Mouse (Mus musculus): ENCODE measurements around the gene C1qtnf7. TPM values are rescaled to one million over a fixed set of nuclear protein-coding genes. Genes with fewer than 3 reads are reported as not detected.

The C1qtnf7 gene
- total and polyA plus RNA-seq, 3 experiments, result not detected

DNA sequence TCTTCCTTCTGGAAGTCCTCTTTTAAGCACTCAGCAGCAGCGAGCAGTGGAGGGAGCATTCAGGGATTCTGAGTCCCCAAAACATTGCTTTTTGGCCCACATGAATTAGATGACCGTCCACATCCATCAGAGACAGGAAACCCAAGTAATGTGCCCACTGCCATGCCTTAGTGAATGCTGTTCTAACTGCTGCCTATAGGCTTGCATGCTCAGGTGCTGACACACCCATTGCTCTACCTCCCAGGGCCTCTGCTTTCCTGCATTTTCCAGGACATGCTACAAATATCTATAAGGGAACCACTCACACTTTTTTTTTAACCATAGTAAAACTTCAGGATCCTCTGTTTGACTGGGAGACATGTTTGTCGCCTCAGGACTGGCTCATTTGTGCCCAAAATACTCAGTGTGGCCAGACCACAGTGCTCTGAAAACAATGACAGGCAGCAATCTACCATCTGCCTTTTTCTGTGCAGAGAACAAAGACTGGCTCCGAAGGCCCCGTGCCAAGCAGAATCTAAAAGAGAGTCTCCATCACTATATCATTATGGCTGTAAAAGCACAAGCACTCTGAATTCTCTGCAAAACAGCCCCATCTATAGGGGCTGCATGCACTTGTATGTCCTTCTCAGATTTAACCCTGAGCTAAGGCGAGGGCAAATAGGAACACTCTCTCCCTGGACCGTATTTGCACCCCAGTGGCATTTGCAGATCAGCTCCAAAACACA lies 106.4 kb downstream of the C1qtnf7 start:
- H3K4me3 ChIP-seq (ENCODE audit: control insufficient read depth in 1 of 2, insufficient read depth in 1 of 2, low read depth in 2 of 2, low read length in 2 of 2), result no peak overlapping the region
- H3K4me1 ChIP-seq (ENCODE audit: control insufficient read depth in 1 of 2, insufficient read depth in 2 of 2, low read length in 2 of 2), result no peaks in the 10 kb centered on the region
- H3K27ac ChIP-seq (ENCODE audit: control insufficient read depth, low read depth, low read length), result no peak overlapping the region
- H3K79me2 ChIP-seq (ENCODE audit: control insufficient read depth, insufficient read depth, low read length, poor library complexity), result no peaks in the 10 kb centered on the region
- no peaks in the 10 kb centered on the region for H3K36me3 ChIP-seq (ENCODE audit: control insufficient read depth in 1 of 2, insufficient read depth in 2 of 2, low read length in 2 of 2)
- H3K9me3 ChIP-seq (replicated peaks; ENCODE audit: insufficient read depth, low read length), result no peaks in the 10 kb centered on the region
- no peaks in the 10 kb centered on the region for H3K27me3 ChIP-seq (ENCODE audit: control insufficient read depth in 1 of 2, insufficient read depth in 2 of 2, low read length in 2 of 2)
- no peak overlapping the region for H3K9ac ChIP-seq (ENCODE audit: control insufficient read depth, low read depth, low read length, poor library complexity, severe bottlenecking)
- TF ChIP-seq TCF12 (IDR thresholded peaks at IDR 0.05; ENCODE audit: low read depth, low read length) (no peak), CHD2 (IDR thresholded peaks at IDR 0.05; ENCODE audit: low read length) (no peak), MYC (IDR thresholded peaks at IDR 0.05; ENCODE audit: low read depth, low read length) (no peak), EP300 (IDR thresholded peaks at IDR 0.05; ENCODE audit: low read depth in 1 of 2, low read length in 2 of 2) (no peak), MAX (IDR thresholded peaks at IDR 0.05; ENCODE audit: low read length) (no peak), ETS1 (IDR thresholded peaks at IDR 0.05; ENCODE audit: low read depth, low read length) (no peak), ELF1 (IDR thresholded peaks at IDR 0.05; ENCODE audit: low read depth, low read length) (no peak), POLR2A (IDR thresholded peaks at IDR 0.05; ENCODE audit: control insufficient read depth in 1 of 2, insufficient read depth in 1 of 2, low read depth in 1 of 2, low read length in 2 of 2, poor library complexity in 1 of 2) (no peak), UBTF (IDR thresholded peaks at IDR 0.05; ENCODE audit: borderline replicate concordance, insufficient read depth, low read depth, low read length) (no peak), CHD1 (IDR thresholded peaks at IDR 0.05; ENCODE audit: low read depth, low read length) (no peak)
- DNase-seq (ENCODE audit: low read depth, low spot score), result no peak

- TF ChIP-seq TBP (IDR thresholded peaks at IDR 0.05; ENCODE audit: low read depth, low read length), result no peak
- TF ChIP-seq ZC3H11A (IDR thresholded peaks at IDR 0.05; ENCODE audit: low read depth, low read length), result no peak
- TF ChIP-seq KAT2A (conservative IDR thresholded peaks at IDR 0.05; ENCODE audit: low read depth, low read length), result no peak
- no peak for TF ChIP-seq EP300 (IDR thresholded peaks at IDR 0.05; ENCODE audit: low read depth in 1 of 2, low read length in 2 of 2)
- no peak for TF ChIP-seq MAFK (IDR thresholded peaks at IDR 0.05; ENCODE audit: borderline replicate concordance, low read depth, low read length)
- TF ChIP-seq NRF1 (IDR thresholded peaks at IDR 0.05; ENCODE audit: insufficient read depth, low read depth, low read length, poor library complexity, severe bottlenecking), result no peak
- TF ChIP-seq SMC3 (IDR thresholded peaks at IDR 0.05; ENCODE audit: low read depth, low read length), result no peak
- no peak for TF ChIP-seq ZKSCAN1 (IDR thresholded peaks at IDR 0.05; ENCODE audit: low read depth, low read length)
- TF ChIP-seq MYB (IDR thresholded peaks at IDR 0.05; ENCODE audit: low read depth, low read length), result no peak
- no peak for TF ChIP-seq MYC (IDR thresholded peaks at IDR 0.05; ENCODE audit: low read depth, low read length)
- TF ChIP-seq ZNF384 (IDR thresholded peaks at IDR 0.05; ENCODE audit: low read depth, low read length), result no peak
- TF ChIP-seq RCOR1 (IDR thresholded peaks at IDR 0.05; ENCODE audit: low read depth, low read length), result no peak
- TF ChIP-seq RAD21 (IDR thresholded peaks at IDR 0.05; ENCODE audit: low read depth, low read length), result no peak
- no peak for TF ChIP-seq JUND (IDR thresholded peaks at IDR 0.05; ENCODE audit: low read depth, low read length)
- no peak for TF ChIP-seq BHLHE40 (IDR thresholded peaks at IDR 0.05; ENCODE audit: borderline replicate concordance, low read depth, low read length)
- TF ChIP-seq UBTF (IDR thresholded peaks at IDR 0.05; ENCODE audit: borderline replicate concordance, insufficient read depth, low read depth, low read length), result no peak
- no peak for TF ChIP-seq MXI1 (IDR thresholded peaks at IDR 0.05; ENCODE audit: low read depth, low read length)
- no peak for TF ChIP-seq SIN3A (IDR thresholded peaks at IDR 0.05; ENCODE audit: low read length)
- TF ChIP-seq HCFC1 (IDR thresholded peaks at IDR 0.05; ENCODE audit: low read depth, low read length), result no peak
- no peak for TF ChIP-seq ELF1 (IDR thresholded peaks at IDR 0.05; ENCODE audit: low read depth, low read length)
- Histone ChIP-seq H3K27me3 (ENCODE audit: control insufficient read depth in 1 of 2, insufficient read depth in 2 of 2, low read length in 2 of 2) (no peaks in the 10 kb centered on the region), H3K4me1 (ENCODE audit: control insufficient read depth in 1 of 2, insufficient read depth in 2 of 2, low read length in 2 of 2) (no peaks in the 10 kb centered on the region), H3K9me3 (replicated peaks; ENCODE audit: insufficient read depth, low read length) (no peaks in the 10 kb centered on the region), H3K79me2 (ENCODE audit: control insufficient read depth, insufficient read depth, low read length, poor library complexity) (no peaks in the 10 kb centered on the region), H3K27ac (ENCODE audit: control insufficient read depth, low read depth, low read length) (no peak overlapping the region), H3K36me3 (ENCODE audit: control insufficient read depth in 1 of 2, insufficient read depth in 2 of 2, low read length in 2 of 2) (no peaks in the 10 kb centered on the region), H3K4me3 (ENCODE audit: control insufficient read depth in 1 of 2, insufficient read depth in 1 of 2, low read depth in 2 of 2, low read length in 2 of 2) (no peak overlapping the region), H3K9ac (ENCODE audit: control insufficient read depth, low read depth, low read length, poor library complexity, severe bottlenecking) (no peak overlapping the region)
- DNase-seq (ENCODE audit: low read depth, low spot score), result no peak
Measured at GRCm38 (mm10) chr5:43625407-43625806, 110.1 kb downstream of the C1qtnf7 start.

Measured in MEL (cell line).